Mouse (Mus musculus) heart, adult 2 months (tissue): ENCODE measurements around the gene Atp2b2. TPM values are rescaled to one million over a fixed set of nuclear protein-coding genes. Genes with fewer than 3 reads are reported as not detected.

Experiments used
- DNase-seq, 2 experiments: peaks; one replicate each; pipeline ENCODE4 v3.0.0; 2021
- H3K27ac ChIP-seq: fragments of 200-600 bp; 2 replicates; pipeline ENCODE4 v1.8.1; 2022
- H3K27me3 ChIP-seq: fragments of 200-500 bp; 2 replicates; pipeline ENCODE4 v1.6.1; 2012; ENCODE audit warnings: mild to moderate bottlenecking, low read length, inconsistent platforms, mixed read lengths; ENCODE audit not compliant: control insufficient read depth, insufficient read depth
- H3K36me3 ChIP-seq: fragments of 200-500 bp; 2 replicates; pipeline ENCODE4 v1.6.1; 2012; ENCODE audit warnings: low read length, inconsistent platforms; ENCODE audit not compliant: control insufficient read depth, insufficient read depth
- H3K4me1 ChIP-seq: fragments of 200-500 bp; 2 replicates; pipeline ENCODE4 v1.6.1; 2011; ENCODE audit warnings: low read length; ENCODE audit not compliant: control insufficient read depth, insufficient read depth
- H3K4me3 ChIP-seq: fragments of 200-600 bp; 2 replicates; pipeline ENCODE4 v1.8.1; 2022
- H3K79me2 ChIP-seq: fragments of 200-500 bp; replicated peaks from 2 replicates; pipeline ENCODE4 v1.6.1; 2012; ENCODE audit warnings: mild to moderate bottlenecking, inconsistent platforms, low read length, moderate library complexity, mixed read lengths; ENCODE audit not compliant: control insufficient read depth, insufficient read depth
- H3K9ac ChIP-seq: fragments of 200-500 bp; 2 replicates; pipeline ENCODE4 v1.6.1; 2012; ENCODE audit warnings: low read depth, mild to moderate bottlenecking, control low read depth, inconsistent platforms, low read length, mixed read lengths
- CTCF ChIP-seq: fragments of 200-600 bp; IDR thresholded peaks from 2 replicates; pipeline ENCODE4 v1.8.1; 2022; ENCODE audit warnings: antibody characterized with exemption, mild to moderate bottlenecking, moderate library complexity
- EP300 ChIP-seq: fragments of 200-500 bp; IDR thresholded peaks from 2 replicates; pipeline ENCODE4 v1.6.1; 2011; ENCODE audit warnings: low read depth, low read length, control low read depth; ENCODE audit not compliant: insufficient read depth
- POLR2A ChIP-seq: fragments of 200-500 bp; IDR thresholded peaks from 2 replicates; pipeline ENCODE4 v1.6.1; 2011; ENCODE audit warnings: mild to moderate bottlenecking, low read depth, low read length, control low read depth; ENCODE audit not compliant: insufficient read depth
- WGBS: fragments of 180-500 bp; shearing (Covaris S2); methylation state at CpG from one replicate; pipeline ENCODE4 v1.1.7; 2018; 5-methylcytosine and 5-hydroxymethylcytosine counted together
- intact Hi-C: fragments of 180-260 bp; cut with DNase I; formaldehyde crosslinking; loops from one replicate; pipeline ENCODE4 v1.15.1; 2025
- polyA plus RNA-seq: library from polyadenylated mRNA; depleted of rRNA; stranded (reverse); fragments of >200 nt; gene quantifications from 2 replicates; pipeline ENCODE4 v1.2.3, GENCODE M21; 2012
- total RNA-seq, 2 experiments: library from RNA; stranded (reverse); gene quantifications; 2 replicates each; pipeline ENCODE4 v1.2.3; 2021

Atp2b2 gene
- total and polyA plus RNA-seq, 3 experiments: 0.64 to 1.1 (median 0.84) TPM

DNA sequence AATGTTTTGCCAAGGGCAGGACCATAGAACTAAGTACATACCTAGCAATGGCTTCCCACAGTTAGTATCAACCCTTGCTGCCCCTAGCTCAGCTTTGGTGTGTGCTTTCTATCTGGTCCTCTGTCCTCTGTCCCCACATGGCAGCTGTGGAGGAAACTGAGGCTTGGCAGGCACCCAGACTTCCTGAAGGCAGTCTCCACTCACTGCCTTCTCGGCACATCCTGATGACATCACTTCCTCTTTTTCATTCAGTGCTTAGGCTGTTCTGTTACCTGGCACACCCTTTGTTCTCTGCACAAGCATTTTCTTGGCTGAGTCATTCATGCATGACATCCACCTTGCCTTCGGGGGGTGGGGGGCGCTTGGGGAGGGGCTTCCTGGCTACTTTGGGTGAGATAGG lies 38.6 kb downstream of the Atp2b2 start:
- H3K4me3 ChIP-seq: no peak overlapping the region
- DNase-seq: no peak
- H3K79me2 ChIP-seq: no peaks in the 10 kb centered on the region
- intact Hi-C loops: no loop called here
- H3K4me1 ChIP-seq: no peaks in the 10 kb centered on the region
- TF ChIP-seq CTCF (no peak), EP300 (no peak), POLR2A (no peak)
- H3K9ac ChIP-seq: no peak overlapping the region
- H3K27me3 ChIP-seq: no peaks in the 10 kb centered on the region
- no peak overlapping the region for H3K27ac ChIP-seq
- 35% methylated on average over 3 of the region's 3 CpGs for WGBS
- H3K36me3 ChIP-seq: no peaks in the 10 kb centered on the region

DNA sequence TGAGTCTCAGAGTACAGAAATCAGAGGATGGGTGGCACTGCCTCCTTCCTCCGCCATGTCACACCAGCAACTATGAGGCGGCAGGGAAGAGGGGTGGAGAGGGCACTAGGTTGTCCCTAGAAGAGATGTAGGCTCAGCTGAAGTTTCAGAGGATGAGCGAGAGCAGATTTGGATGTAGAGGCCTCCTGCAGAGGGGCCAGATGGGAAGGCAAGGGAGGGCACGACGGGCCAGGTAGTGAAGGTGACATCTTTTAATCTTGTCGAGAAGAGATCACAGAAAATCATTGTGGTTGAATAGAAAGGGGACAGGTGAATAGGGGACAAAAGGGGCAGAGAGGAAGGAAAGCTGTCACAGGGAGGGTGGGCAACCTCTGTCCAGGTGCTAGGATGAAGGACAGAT lies 41.5 kb downstream of the Atp2b2 start:
- no peak overlapping the region for H3K4me3 ChIP-seq
- no peaks in the 10 kb centered on the region for H3K4me1 ChIP-seq
- H3K27ac ChIP-seq: no peak overlapping the region
- H3K36me3 ChIP-seq: no peaks in the 10 kb centered on the region
- intact Hi-C loops: no loop called here
- 70% methylated on average over 6 of the region's 6 CpGs for WGBS
- no peaks in the 10 kb centered on the region for H3K79me2 ChIP-seq
- no peaks in the 10 kb centered on the region for H3K27me3 ChIP-seq
- H3K9ac ChIP-seq: no peak overlapping the region
- DNase-seq: no peak
- TF ChIP-seq POLR2A (no peak), CTCF (no peak), EP300 (no peak)

GRCm38 (mm10) chr6:114000304-114000703 lies 42.1 kb downstream of the Atp2b2 start:
- 38% methylated on average over 7 of the region's 7 CpGs for WGBS
- no peak for DNase-seq
- H3K4me1 ChIP-seq: no peaks in the 10 kb centered on the region
- H3K27me3 ChIP-seq: no peaks in the 10 kb centered on the region
- no peak overlapping the region for H3K4me3 ChIP-seq
- TF ChIP-seq CTCF (no peak), POLR2A (no peak), EP300 (no peak)
- H3K36me3 ChIP-seq: no peaks in the 10 kb centered on the region
- H3K9ac ChIP-seq: no peak overlapping the region
- H3K79me2 ChIP-seq: no peaks in the 10 kb centered on the region
- H3K27ac ChIP-seq: no peak overlapping the region
- intact Hi-C loops: no loop called here

DNA sequence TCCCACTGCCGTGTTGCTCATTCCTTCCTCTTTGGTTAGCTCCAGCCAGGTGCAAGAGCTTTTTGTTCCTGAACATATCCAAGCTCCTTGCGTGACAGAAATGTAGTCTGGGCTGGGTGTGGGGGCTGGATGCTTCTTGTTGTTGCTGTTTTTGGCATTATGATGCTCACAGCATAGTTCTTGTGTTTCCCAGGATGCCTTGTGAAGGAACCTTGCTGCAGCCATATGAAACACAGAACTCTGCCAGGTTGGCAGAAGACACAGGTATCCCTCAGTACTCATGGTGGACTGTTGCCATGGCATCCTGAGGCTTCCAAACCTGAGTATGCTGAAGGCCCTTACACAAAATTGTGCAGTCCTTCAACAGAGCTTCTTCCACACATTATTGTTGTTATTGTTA lies 44.0 kb downstream of the Atp2b2 start:
- no peak overlapping the region for H3K4me3 ChIP-seq
- intact Hi-C loops: no loop called here
- H3K27ac ChIP-seq: no peak overlapping the region
- no peaks in the 10 kb centered on the region for H3K36me3 ChIP-seq
- 71% methylated on average over 2 of the region's 2 CpGs for WGBS
- H3K4me1 ChIP-seq: no peaks in the 10 kb centered on the region
- H3K9ac ChIP-seq: no peak overlapping the region
- DNase-seq: no peak
- TF ChIP-seq CTCF (no peak), POLR2A (no peak), EP300 (no peak)
- no peaks in the 10 kb centered on the region for H3K79me2 ChIP-seq
- no peaks in the 10 kb centered on the region for H3K27me3 ChIP-seq

DNA sequence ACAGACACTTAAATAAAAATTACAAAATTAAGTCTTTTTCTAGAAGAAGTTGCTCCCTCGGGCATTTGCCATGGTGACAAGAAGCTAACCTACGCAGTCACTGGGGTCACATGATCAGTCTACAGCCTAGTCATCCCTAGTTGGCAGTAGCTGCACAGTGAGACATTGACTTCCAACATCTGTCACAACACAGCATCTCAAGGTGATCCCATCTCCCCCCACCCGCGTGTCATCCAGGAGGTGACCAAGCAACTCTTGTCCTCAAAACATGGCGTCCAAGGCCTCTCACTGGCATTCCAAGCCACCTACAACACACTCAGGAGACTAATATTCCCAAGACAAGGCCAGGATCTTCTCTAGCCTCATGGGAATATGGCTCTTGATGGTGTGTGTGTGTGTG lies 48.2 kb downstream of the Atp2b2 start:
- TF ChIP-seq EP300 (no peak), CTCF (no peak), POLR2A (no peak)
- Histone ChIP-seq H3K4me3 (no peak overlapping the region), H3K27me3 (no peaks in the 10 kb centered on the region), H3K4me1 (no peaks in the 10 kb centered on the region), H3K79me2 (no peaks in the 10 kb centered on the region), H3K9ac (no peak overlapping the region), H3K27ac (no peak overlapping the region), H3K36me3 (no peaks in the 10 kb centered on the region)
- 83% methylated on average over 5 of the region's 5 CpGs for WGBS
- intact Hi-C loops: no loop called here
- DNase-seq: no peak

- Histone ChIP-seq H3K4me3 (no peak overlapping the region), H3K9ac (no peak overlapping the region), H3K4me1 (no peaks in the 10 kb centered on the region), H3K36me3 (no peaks in the 10 kb centered on the region), H3K27me3 (no peaks in the 10 kb centered on the region), H3K27ac (no peak overlapping the region), H3K79me2 (no peaks in the 10 kb centered on the region)
- intact Hi-C loops: no loop called here
- WGBS: 55% methylated on average over 2 of the region's 2 CpGs
- DNase-seq: no peak
- no peak for TF ChIP-seq EP300
- no peak for TF ChIP-seq CTCF
- no peak for TF ChIP-seq POLR2A
These were observed 50.3 kb downstream of the Atp2b2 start for GRCm38 (mm10) chr6:113992101-113992500.

GRCm38 (mm10) chr6:113991482-113991881 lies 50.9 kb downstream of the Atp2b2 start:
- Histone ChIP-seq H3K36me3 (no peaks in the 10 kb centered on the region), H3K79me2 (no peaks in the 10 kb centered on the region), H3K27me3 (no peaks in the 10 kb centered on the region), H3K27ac (no peak overlapping the region), H3K9ac (no peak overlapping the region), H3K4me1 (no peaks in the 10 kb centered on the region), H3K4me3 (no peak overlapping the region)
- WGBS: 50% methylated on average over 11 of the region's 11 CpGs
- TF ChIP-seq POLR2A (no peak), CTCF (no peak), EP300 (no peak)
- DNase-seq: no peak
- intact Hi-C loops: no loop called here
